Mouse (Mus musculus): ENCODE measurements at regions not wholly inside any gene's neighbourhood (a gene's known extent, or its start where the extent isn't known, plus 50 kb on each side); places are given as distances from the start of the nearest gene placed in this dataset.
"Not testable (repeated sequence)": the region's sequence is repeated elsewhere in the genome, so short reads cannot be mapped to it uniquely, and the experiment has no call there.

DNA sequence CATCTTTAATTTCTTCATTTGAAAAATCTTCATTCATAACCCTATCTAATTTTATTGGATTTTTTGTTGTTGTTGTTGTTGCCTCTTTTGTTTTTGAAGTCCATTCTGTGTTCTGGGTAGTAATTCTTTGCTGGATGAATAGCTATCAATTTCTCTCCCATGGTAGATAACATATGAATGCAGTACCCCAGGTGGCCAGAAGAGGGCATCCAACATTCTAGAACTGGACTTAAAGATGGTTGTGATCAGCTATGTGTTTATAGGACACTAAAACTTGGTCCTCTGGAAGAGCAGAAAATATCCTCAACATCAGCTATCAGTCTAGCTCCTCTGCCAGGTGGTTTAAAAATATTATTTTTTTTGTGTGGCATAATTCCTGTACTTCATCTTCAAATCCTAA is 73.0 kb downstream of the Prl2c3 start:
- not testable (repeated sequence) for DNase-seq

DNA sequence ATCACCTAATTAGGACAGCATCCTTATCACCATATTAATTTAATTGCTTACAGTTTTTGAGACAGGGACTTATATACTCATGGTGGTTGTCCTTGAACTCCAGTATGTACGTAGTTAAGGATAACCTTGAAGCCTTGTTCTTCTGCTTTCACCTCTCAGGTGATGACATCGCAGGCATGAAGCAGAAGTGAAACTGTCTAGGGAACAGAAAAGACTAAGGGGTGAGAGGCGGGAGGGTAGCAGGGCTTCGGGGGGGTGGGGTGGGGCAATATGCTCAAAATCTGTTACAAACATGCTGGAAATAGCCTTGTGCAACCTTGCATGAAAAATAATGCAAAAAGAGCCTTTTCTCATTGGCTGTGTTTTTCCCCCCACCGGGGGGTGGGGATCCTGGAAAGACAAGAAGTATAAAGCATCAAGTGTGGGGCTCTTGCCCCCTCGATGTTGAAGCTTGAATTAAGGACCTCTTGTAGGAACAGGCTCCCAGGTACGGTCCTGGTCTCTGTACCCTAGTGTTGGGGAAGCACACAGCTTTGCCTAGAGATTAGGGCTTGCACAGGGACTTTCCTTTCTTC is 81.8 kb downstream of the Prl2c3 start:
- not testable (repeated sequence) for DNase-seq

GRCm38 (mm10) chr13:12711471-12712273 is 88.2 kb downstream of the Prl2c3 start:
- DNase-seq, result no peak

- DNase-seq, result not testable (repeated sequence)
Measured at GRCm38 (mm10) chr13:12702804-12703612, 96.9 kb downstream of the Prl2c3 start.

GRCm38 (mm10) chr13:12702111-12702803 is 97.6 kb downstream of the Prl2c3 start:
- not testable (repeated sequence) for DNase-seq

DNA sequence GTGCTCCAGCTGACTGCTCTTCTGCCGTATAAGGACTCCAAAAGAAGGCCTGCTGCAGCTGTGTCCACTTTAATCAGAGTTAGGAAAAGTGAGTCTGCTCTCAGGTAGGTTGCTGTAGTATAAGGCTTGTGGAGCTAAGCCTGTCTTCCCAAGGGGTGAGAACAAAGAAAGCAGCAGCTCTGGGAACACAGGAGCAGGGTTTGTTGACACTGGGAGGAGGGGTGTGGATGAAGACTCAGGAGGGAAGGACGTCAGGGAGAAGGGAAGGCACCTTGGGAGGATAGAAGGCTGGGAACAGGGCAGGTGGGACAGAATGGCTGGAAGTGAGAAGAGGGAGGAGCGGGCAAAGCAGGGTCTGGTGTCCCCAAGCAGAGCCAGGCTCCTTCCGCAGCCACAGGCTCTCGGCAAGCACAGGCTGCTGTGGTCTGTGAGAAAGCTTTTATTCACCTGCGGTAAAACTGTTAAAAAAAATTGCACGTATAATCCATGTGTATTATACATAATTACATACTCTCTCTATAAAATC is 106.2 kb downstream of the Prl2c3 start:
- DNase-seq, result not testable (repeated sequence)

DNA sequence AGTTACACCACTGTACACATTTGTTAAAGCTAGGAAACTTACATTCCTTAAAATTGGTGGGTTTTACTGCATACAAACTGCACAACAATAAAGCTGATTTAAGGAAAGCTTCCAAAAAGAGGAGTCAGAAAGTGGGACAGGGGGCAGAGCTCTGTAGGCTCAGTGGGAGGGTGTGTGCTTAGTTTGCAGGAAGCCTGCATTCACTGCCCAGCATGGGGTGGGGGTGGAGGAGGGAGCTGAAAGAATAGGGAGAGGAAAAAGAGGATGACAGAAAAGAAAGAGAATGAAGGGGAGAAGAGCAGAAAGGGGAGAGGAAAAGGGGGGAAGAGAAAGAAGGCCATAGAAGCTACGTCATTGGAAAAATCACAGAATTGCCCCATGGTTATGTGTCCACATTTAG is 111.1 kb downstream of the Prl2c3 start:
- not testable (repeated sequence) for DNase-seq

DNA sequence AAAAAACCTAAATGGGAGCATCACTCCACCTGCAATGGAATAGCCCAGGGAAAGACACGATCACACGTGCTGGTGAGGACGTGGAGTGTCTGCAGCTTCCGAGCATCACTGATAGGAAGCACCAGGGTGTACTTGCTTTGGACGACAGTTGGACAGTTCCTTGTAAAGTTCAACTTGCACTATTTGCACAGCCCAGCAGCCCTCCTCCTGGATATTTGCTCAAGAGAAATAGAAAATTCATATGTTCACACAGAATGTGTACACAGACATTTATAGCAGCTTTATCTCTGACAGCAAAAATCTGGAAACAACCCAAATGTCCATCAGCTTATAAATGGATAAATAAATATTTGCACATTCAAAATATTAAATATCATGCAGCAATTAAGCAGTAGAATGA is 111.7 kb downstream of the Prl2c3 start:
- not testable (repeated sequence) for DNase-seq

GRCm38 (mm10) chr13:12680954-12681571 is 115.4 kb downstream of the Ero1lb start:
- DNase-seq, result not testable (repeated sequence)

DNA sequence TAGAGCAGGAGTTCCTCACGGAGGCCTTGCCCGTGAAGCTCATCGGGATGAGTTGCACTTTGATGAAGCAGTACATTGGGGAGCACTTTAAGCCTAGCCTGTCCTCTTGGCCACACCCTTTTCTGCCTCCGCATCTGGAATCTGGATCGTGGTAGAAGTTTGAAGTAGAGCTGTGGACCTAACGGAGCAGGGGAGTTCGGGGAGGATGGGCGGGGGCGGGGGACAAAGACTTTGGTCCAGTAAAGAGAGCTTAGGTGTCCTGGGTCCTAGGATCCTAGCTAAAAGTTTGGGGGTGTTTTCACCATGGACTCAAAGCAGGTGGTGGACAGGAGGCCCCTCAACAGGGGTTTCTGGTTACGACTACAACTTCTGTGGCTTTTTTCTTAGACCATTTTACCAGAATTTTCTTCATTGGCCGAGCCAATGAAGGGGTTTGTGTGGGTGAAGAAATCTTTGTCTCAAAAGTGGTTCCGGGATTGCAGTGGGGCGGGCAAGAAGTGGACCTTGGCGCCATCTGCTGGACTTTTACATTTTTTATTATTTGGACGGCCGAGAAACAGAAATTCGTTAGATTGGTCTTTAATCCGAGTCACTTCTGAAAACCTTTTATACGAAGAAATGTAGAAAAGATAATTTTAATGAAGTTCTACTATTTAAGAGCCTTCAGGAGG is 114.7 kb downstream of the Ero1lb start:
- DNase-seq, result peak; percentile 16 to 56

DNA sequence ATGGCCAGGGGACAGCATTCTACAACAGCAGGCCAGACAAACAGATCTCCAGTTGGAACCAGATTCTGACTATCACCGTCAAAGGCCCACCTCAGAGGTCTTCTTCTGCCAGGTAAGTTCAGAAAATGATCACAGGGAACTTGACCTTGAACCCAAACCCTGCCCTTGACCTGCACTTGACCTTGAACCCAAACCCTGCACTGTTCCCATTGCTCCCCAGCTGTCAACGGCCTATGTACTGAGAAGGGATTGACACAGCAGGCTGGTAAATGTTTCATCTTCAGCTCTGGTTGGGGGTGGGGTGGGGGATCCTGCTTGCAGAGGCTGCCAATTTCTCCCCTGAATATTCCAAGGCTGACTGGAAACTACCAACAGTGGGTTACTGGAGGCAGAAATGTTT is 111.7 kb downstream of the Ero1lb start:
- DNase-seq, result no peak

- DNase-seq, result not testable (repeated sequence)
Measured at GRCm38 (mm10) chr13:12671011-12671410, 105.3 kb downstream of the Ero1lb start.

- not testable (repeated sequence) for DNase-seq
Measured at GRCm38 (mm10) chr13:12668742-12669141, 103.1 kb downstream of the Ero1lb start.

DNA sequence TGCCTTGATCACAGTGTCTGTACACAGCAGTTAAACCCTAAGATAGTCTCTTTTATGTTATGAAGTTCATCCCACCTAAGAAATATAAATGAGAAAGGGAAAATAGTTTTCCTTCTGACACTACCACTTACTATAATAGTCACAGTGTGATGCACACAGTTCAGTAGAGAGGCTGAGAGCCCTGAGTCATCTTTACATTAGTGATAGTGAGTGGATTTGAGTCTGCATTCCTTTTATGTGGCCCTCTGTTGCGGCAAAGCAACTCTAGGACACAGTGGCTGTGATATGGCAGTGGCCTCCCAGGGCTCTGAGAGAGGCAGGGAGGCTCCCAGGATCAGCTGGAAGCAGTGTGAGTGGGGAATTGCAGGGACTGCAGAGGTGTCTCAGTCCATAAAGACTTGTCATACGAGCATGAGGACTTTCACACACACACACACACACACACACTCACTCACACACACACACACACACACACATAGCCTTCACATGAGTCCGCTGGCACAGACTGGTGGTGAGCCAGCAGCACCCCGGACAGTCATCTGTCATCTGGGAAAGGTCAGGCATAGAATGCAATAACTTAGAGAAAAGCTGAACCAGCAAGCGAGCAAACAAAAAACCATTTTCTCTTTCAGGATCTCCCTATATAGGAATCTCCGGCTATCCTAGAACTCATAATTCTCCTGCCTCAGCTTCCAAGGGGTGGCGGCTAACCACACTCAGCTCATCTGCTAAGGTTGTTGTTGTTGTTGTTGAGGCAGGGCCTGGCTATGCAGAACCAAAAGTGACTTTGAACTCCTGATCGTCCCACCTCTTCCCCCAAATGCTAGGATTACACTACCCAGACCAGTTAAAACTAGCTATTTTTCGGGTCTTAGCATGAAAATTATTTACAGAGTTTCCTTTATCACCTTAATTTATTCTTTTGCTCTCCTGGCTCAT is 102.3 kb downstream of the Ero1lb start:
- not testable (repeated sequence) for DNase-seq

DNA sequence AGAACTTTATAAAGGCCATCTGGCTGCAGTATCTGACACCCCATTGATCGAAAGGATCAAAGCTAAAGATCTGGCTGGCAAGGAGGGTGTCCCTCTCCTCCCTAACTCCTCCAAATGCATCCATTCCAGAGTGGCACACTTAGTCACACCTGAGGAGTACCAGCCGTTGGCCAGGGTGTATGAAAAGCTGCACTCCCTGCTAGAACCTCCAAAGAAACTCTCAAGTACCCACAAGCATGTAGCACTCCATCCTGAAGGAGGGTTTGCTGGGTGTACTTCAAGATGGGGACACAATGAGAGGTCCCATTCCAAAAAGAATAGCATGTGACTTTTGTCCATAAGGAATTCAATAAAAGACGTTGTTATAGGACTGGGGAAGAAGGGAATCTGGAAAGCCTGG is 100.4 kb downstream of the Ero1lb start:
- not testable (repeated sequence) for DNase-seq
